Mouse (Mus musculus): ENCODE results near the gene Piezo1. TPM values are rescaled to one million over a fixed set of nuclear protein-coding genes. Genes with fewer than 3 reads are reported as not detected.

Gene Piezo1
- total and polyA plus RNA-seq, 2 experiments: 2.2 to 11.1 TPM

- Histone ChIP-seq H3K4me1 (ENCODE audit: control insufficient read depth, insufficient read depth, low read length) (no peaks in the 10 kb centered on the region), H3K27me3 (ENCODE audit: control insufficient read depth, insufficient read depth, low read length) (no peaks in the 10 kb centered on the region), H3K4me3 (ENCODE audit: insufficient read depth, low read depth, low read length) (no peak overlapping the region), H3K27ac (replicated peaks; ENCODE audit: insufficient read depth, low read depth, low read length) (no peak overlapping the region), H3K79me2 (ENCODE audit: control insufficient read depth, insufficient read depth, low read length) (peaks cover 6% of the 10 kb centered on the region; the same call in 1 of the 2 replicates), H3K36me3 (ENCODE audit: control insufficient read depth, insufficient read depth, low read length) (no peaks in the 10 kb centered on the region), H3K9ac (ENCODE audit: low read depth, low read length) (no peak overlapping the region)
- no peak for TF ChIP-seq POLR2A (IDR thresholded peaks at IDR 0.05; ENCODE audit: extremely low read depth, insufficient read depth, low read length)
- TF ChIP-seq CTCF (IDR thresholded peaks at IDR 0.05; ENCODE audit: low read depth, low read length): no peak
- DNase-seq (ENCODE audit: extremely low read depth, low read depth, low spot score): no peak
- WGBS: 84% methylated on average over 9 of the region's 9 CpGs
Observed at GRCm38 (mm10) chr8:122538310-122539076, 12.6 kb downstream of the Piezo1 start.

GRCm38 (mm10) chr8:122537812-122538211 is 13.3 kb downstream of the Piezo1 start:
- H3K27ac ChIP-seq (replicated peaks; ENCODE audit: insufficient read depth, low read depth, low read length): no peak overlapping the region
- H3K4me3 ChIP-seq (ENCODE audit: insufficient read depth, low read depth, low read length): no peak overlapping the region
- no peak for TF ChIP-seq CTCF (IDR thresholded peaks at IDR 0.05; ENCODE audit: low read depth, low read length)
- no peak for TF ChIP-seq POLR2A (IDR thresholded peaks at IDR 0.05; ENCODE audit: extremely low read depth, insufficient read depth, low read length)
- no peak overlapping the region for H3K9ac ChIP-seq (ENCODE audit: low read depth, low read length)
- H3K4me1 ChIP-seq (ENCODE audit: control insufficient read depth, insufficient read depth, low read length): no peaks in the 10 kb centered on the region
- no peak for DNase-seq (ENCODE audit: extremely low read depth, low read depth, low spot score)
- peaks cover 4% of the 10 kb centered on the region; the same call in 1 of the 2 replicates for H3K79me2 ChIP-seq (ENCODE audit: control insufficient read depth, insufficient read depth, low read length)
- WGBS: 74% methylated on average over 2 of the region's 2 CpGs
- H3K27me3 ChIP-seq (ENCODE audit: control insufficient read depth, insufficient read depth, low read length): no peaks in the 10 kb centered on the region
- no peaks in the 10 kb centered on the region for H3K36me3 ChIP-seq (ENCODE audit: control insufficient read depth, insufficient read depth, low read length)

- no peak overlapping the region for H3K4me3 ChIP-seq (ENCODE audit: insufficient read depth, low read depth, low read length)
Observed at GRCm38 (mm10) chr8:122537033-122537432, 14.1 kb downstream of the Piezo1 start.

GRCm38 (mm10) chr8:122531312-122531711 is 19.8 kb downstream of the Piezo1 start:
- Histone ChIP-seq H3K36me3 (ENCODE audit: control insufficient read depth, insufficient read depth, low read length) (no peaks in the 10 kb centered on the region), H3K27me3 (ENCODE audit: control insufficient read depth, insufficient read depth, low read length) (no peaks in the 10 kb centered on the region), H3K79me2 (ENCODE audit: control insufficient read depth, insufficient read depth, low read length) (peaks cover 3% of the 10 kb centered on the region; the same call in 1 of the 2 replicates), H3K4me3 (ENCODE audit: insufficient read depth, low read depth, low read length) (no peak overlapping the region), H3K9ac (ENCODE audit: low read depth, low read length) (peak overlapping the region; percentile 51), H3K4me1 (ENCODE audit: control insufficient read depth, insufficient read depth, low read length) (peaks cover 5% of the 10 kb centered on the region; the same call in 1 of the 2 replicates), H3K27ac (replicated peaks; ENCODE audit: insufficient read depth, low read depth, low read length) (peak overlapping the region; percentile 70)
- DNase-seq (ENCODE audit: extremely low read depth, low read depth, low spot score): no peak
- 82% methylated on average over 8 of the region's 8 CpGs for WGBS
- TF ChIP-seq CTCF (IDR thresholded peaks at IDR 0.05; ENCODE audit: low read depth, low read length) (no peak), POLR2A (IDR thresholded peaks at IDR 0.05; ENCODE audit: extremely low read depth, insufficient read depth, low read length) (no peak)

More at GRCm38 (mm10) chr8:122537033-122537432, 14.1 kb downstream of the Piezo1 start:
- Histone ChIP-seq H3K27ac (replicated peaks; ENCODE audit: insufficient read depth, low read depth, low read length) (no peak overlapping the region), H3K36me3 (ENCODE audit: control insufficient read depth, insufficient read depth, low read length) (no peaks in the 10 kb centered on the region), H3K27me3 (ENCODE audit: control insufficient read depth, insufficient read depth, low read length) (no peaks in the 10 kb centered on the region), H3K79me2 (ENCODE audit: control insufficient read depth, insufficient read depth, low read length) (no peaks in the 10 kb centered on the region; the same call in 1 of the 2 replicates), H3K9ac (ENCODE audit: low read depth, low read length) (no peak overlapping the region), H3K4me1 (ENCODE audit: control insufficient read depth, insufficient read depth, low read length) (peaks cover under 1% of the 10 kb centered on the region; the same call in 1 of the 2 replicates)
- TF ChIP-seq POLR2A (IDR thresholded peaks at IDR 0.05; ENCODE audit: extremely low read depth, insufficient read depth, low read length) (no peak), CTCF (IDR thresholded peaks at IDR 0.05; ENCODE audit: low read depth, low read length) (no peak)
- WGBS: 62% methylated on average over 6 of the region's 6 CpGs
- DNase-seq (ENCODE audit: extremely low read depth, low read depth, low spot score): no peak

- Histone ChIP-seq H3K27me3 (ENCODE audit: control insufficient read depth, insufficient read depth, low read length) (no peaks in the 10 kb centered on the region), H3K9ac (ENCODE audit: low read depth, low read length) (no peak overlapping the region), H3K4me1 (ENCODE audit: control insufficient read depth, insufficient read depth, low read length) (peaks cover 8% of the 10 kb centered on the region; the same call in 1 of the 2 replicates), H3K79me2 (ENCODE audit: control insufficient read depth, insufficient read depth, low read length) (peaks cover 3% of the 10 kb centered on the region; the same call in 1 of the 2 replicates), H3K27ac (replicated peaks; ENCODE audit: insufficient read depth, low read depth, low read length) (no peak overlapping the region), H3K4me3 (ENCODE audit: insufficient read depth, low read depth, low read length) (no peak overlapping the region), H3K36me3 (ENCODE audit: control insufficient read depth, insufficient read depth, low read length) (no peaks in the 10 kb centered on the region)
- DNase-seq (ENCODE audit: extremely low read depth, low read depth, low spot score): peak; percentile 50
- 64% methylated on average over 4 of the region's 4 CpGs for WGBS
- TF ChIP-seq CTCF (IDR thresholded peaks at IDR 0.05; ENCODE audit: low read depth, low read length): no peak
- TF ChIP-seq POLR2A (IDR thresholded peaks at IDR 0.05; ENCODE audit: extremely low read depth, insufficient read depth, low read length): no peak
Observed at GRCm38 (mm10) chr8:122529159-122529558, 22.0 kb downstream of the Piezo1 start.

- 98% methylated on average over 3 of the region's 3 CpGs for WGBS
- Histone ChIP-seq H3K4me1 (ENCODE audit: control insufficient read depth, insufficient read depth, low read length) (peaks cover 13% of the 10 kb centered on the region; the same call in 1 of the 2 replicates), H3K79me2 (ENCODE audit: control insufficient read depth, insufficient read depth, low read length) (0 out of 2 replicates have a peak, but pooled peaks cover 3% of the 10 kb centered on the region), H3K9ac (ENCODE audit: low read depth, low read length) (no peak overlapping the region), H3K4me3 (ENCODE audit: insufficient read depth, low read depth, low read length) (no peak overlapping the region), H3K36me3 (ENCODE audit: control insufficient read depth, insufficient read depth, low read length) (no peaks in the 10 kb centered on the region), H3K27ac (replicated peaks; ENCODE audit: insufficient read depth, low read depth, low read length) (no peak overlapping the region), H3K27me3 (ENCODE audit: control insufficient read depth, insufficient read depth, low read length) (no peaks in the 10 kb centered on the region)
- DNase-seq (ENCODE audit: extremely low read depth, low read depth, low spot score): no peak
- TF ChIP-seq POLR2A (IDR thresholded peaks at IDR 0.05; ENCODE audit: extremely low read depth, insufficient read depth, low read length) (no peak), CTCF (IDR thresholded peaks at IDR 0.05; ENCODE audit: low read depth, low read length) (no peak)
Observed at GRCm38 (mm10) chr8:122527937-122528336, 23.2 kb downstream of the Piezo1 start.
